ENCODE assay signal across 7 mouse cellular contexts in the genomic region with DNA sequence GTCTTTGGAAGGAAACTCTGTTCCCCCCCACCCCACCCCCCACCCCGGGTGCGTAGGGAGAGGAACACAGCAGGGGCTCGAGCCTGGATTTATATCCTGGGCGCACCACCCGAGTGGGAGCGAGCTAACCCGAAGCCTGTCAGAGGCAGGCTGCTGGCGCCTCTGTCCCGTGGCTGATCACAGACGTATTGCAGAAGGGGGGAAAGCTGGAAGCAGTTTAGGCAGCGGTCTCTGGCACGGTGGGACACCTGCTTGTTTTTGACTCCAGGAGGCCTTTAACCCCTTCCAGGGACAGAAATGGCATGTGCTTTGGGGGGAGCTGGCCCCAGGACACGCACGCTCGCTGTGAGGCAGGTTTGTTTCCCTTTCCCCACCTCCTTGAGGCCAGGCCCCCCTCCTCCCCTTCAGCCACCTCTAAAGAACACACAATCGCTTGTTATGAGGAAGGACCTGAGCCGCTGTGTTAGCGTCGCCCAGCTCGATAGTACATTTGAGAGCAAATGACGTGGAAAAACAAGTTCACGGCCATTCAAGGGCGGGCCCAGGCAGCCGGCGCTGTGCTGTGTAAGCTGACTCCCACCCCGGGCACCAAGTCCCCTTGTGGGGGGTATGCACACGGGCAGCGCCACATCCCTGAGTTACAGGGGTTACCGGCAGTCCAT. TPM values are rescaled to one million over a fixed set of nuclear protein-coding genes. Genes with fewer than 3 reads are reported as not detected.
A peak's percentile ranks its signal among the peaks of the same experiment; 100 is the strongest.
DNase-seq lines count a peak whose midpoint lies in the region; ATAC-seq and TF ChIP-seq lines count a peak whose summit lies in the region.

No protein-coding gene starts in this region.

- no peak for TF ChIP-seq POLR2A in ES-Bruce4 (IDR thresholded peaks at IDR 0.05; ENCODE audit: insufficient read depth, low read length)

- TF ChIP-seq CTCF in ES-Bruce4 (IDR thresholded peaks at IDR 0.05; ENCODE audit: low read depth, low read length), result no peak

- H3K27me3 ChIP-seq in ES-Bruce4 (ENCODE audit: control insufficient read depth, insufficient read depth, low read length, poor library complexity, severe bottlenecking), result no peaks in the 10 kb centered on the region
- H3K27me3 ChIP-seq in kidney, embryonic 15.5 days, result peaks cover 10% of the 10 kb centered on the region

- no peaks in the 10 kb centered on the region for H3K4me1 ChIP-seq in ES-Bruce4 (ENCODE audit: control insufficient read depth, insufficient read depth, low read length)
- H3K4me1 ChIP-seq in kidney, embryonic 15.5 days, result peaks cover 50% of the 10 kb centered on the region

- peak overlapping the region; percentile 12 for H3K4me3 ChIP-seq in ES-Bruce4 (ENCODE audit: low read depth, low read length)
- peak overlapping the region; percentile 31 for H3K4me3 ChIP-seq in kidney, embryonic 15.5 days (replicated peaks)

- H3K27ac ChIP-seq in ES-Bruce4 (ENCODE audit: insufficient read depth, low read length), result no peak overlapping the region
- peak overlapping the region; percentile 71 for H3K27ac ChIP-seq in kidney, embryonic 15.5 days

- peak; percentile 26 for DNase-seq in R1 (ENCODE audit: low read depth, low spot score)
- DNase-seq in gastrocnemius, postnatal 10 days, result peak; percentile 48
- DNase-seq in c-Kit-positive CD71-positive TER-119-positive erythroid progenitor cells, embryonic 14.5 days (ENCODE audit: low spot score), result no peak
- no peak for DNase-seq in cerebellum, postnatal 25 days

- peak overlapping the region; percentile 68 for H3K4me2 ChIP-seq in kidney, embryonic 15.5 days

- ATAC-seq in kidney, embryonic 15.5 days (replicated peaks; ENCODE audit: low FRiP score), result peak; percentile 72
- peak; percentile 58 for ATAC-seq in megakaryocyte-erythroid progenitor cell, adult 5-6 weeks (replicated peaks; ENCODE audit: low FRiP score, low TSS enrichment, poor library complexity, severe bottlenecking)

- H3K9ac ChIP-seq in ES-Bruce4 (ENCODE audit: low read depth, poor library complexity, severe bottlenecking), result no peak overlapping the region
- H3K9ac ChIP-seq in kidney, embryonic 15.5 days, result peak overlapping the region; percentile 21; the same call in 1 of the 2 replicates

- WGBS in kidney, embryonic 15.5 days, result 3% methylated on average over 29 of the region's 29 CpGs

- no peaks in the 10 kb centered on the region for H3K9me3 ChIP-seq in ES-Bruce4 (replicated peaks; ENCODE audit: control insufficient read depth, insufficient read depth, low read length, poor library complexity, severe bottlenecking)
- H3K9me3 ChIP-seq in kidney, embryonic 15.5 days (replicated peaks), result no peaks in the 10 kb centered on the region

- no peaks in the 10 kb centered on the region for H3K36me3 ChIP-seq in ES-Bruce4 (ENCODE audit: control insufficient read depth, insufficient read depth, low read length, poor library complexity, severe bottlenecking)
- no peaks in the 10 kb centered on the region for H3K36me3 ChIP-seq in kidney, embryonic 15.5 days

- no peak for TF ChIP-seq EP300 in ES-Bruce4 (IDR thresholded peaks at IDR 0.05; ENCODE audit: insufficient read depth, low read depth, low read length)

RNA-seq across cellular contexts. Expression of a gene that starts 2.9 kb away (rescaled TPM):
- 0.16 TPM in 1 of 2 replicates, not detected in the other for polyA plus RNA-seq in ES-Bruce4 (2011; ENCODE audit: insufficient read depth, insufficient read length, low read depth, missing spikeins)
- total RNA-seq in gastrocnemius, postnatal 10 days (2021), result 1 to 10 TPM; 1.9 to 2.6 TPM
- 2.4 and 3.4 TPM in 2 replicates for polyA plus RNA-seq in kidney, embryonic 15.5 days (2015; fragmentation: Nextera tagmentation; extraction: Ambion mirVana)
- total RNA-seq in megakaryocyte-erythroid progenitor cell, adult 5-6 weeks (2014; fragmentation: Nextera tagmentation), result 0.61 and 0.87 TPM in 2 replicates
- total RNA-seq in megakaryocyte-erythroid progenitor cell, adult 5-6 weeks (2017), result 0.50 TPM in 1 of 2 replicates, not detected in the other

RNA-seq across cellular contexts. Expression of a gene that starts 31.6 kb away (rescaled TPM):
- polyA plus RNA-seq in ES-Bruce4 (2011; ENCODE audit: insufficient read depth, insufficient read length, low read depth, missing spikeins), result 20.0 and 21.2 TPM in 2 replicates
- 100 to 1,000 TPM in 1 of 2 experiments, 10 to 100 TPM in 1; 85.6 to 102 TPM for total RNA-seq in gastrocnemius, postnatal 10 days (2021)
- polyA plus RNA-seq in kidney, embryonic 15.5 days (2015; fragmentation: Nextera tagmentation; extraction: Ambion mirVana), result 36.6 and 40.8 TPM in 2 replicates
- 5.1 and 8.7 TPM in 2 replicates for total RNA-seq in megakaryocyte-erythroid progenitor cell, adult 5-6 weeks (2014; fragmentation: Nextera tagmentation)
- total RNA-seq in megakaryocyte-erythroid progenitor cell, adult 5-6 weeks (2017), result 4.4 and 7.8 TPM in 2 replicates

RNA-seq across cellular contexts. Expression of a gene that starts 38.8 kb away (rescaled TPM):
- polyA plus RNA-seq in ES-Bruce4 (2011; ENCODE audit: insufficient read depth, insufficient read length, low read depth, missing spikeins), result not detected in 2 replicates
- not detected for total RNA-seq in gastrocnemius, postnatal 10 days (2021)
- not detected in 2 replicates for polyA plus RNA-seq in kidney, embryonic 15.5 days (2015; fragmentation: Nextera tagmentation; extraction: Ambion mirVana)
- not detected in 2 replicates for total RNA-seq in megakaryocyte-erythroid progenitor cell, adult 5-6 weeks (2014; fragmentation: Nextera tagmentation)
- not detected in 2 replicates for total RNA-seq in megakaryocyte-erythroid progenitor cell, adult 5-6 weeks (2017)

Comparison
In these comparisons a context has a peak if more than half of its experiments do, and no peak if none do; other contexts are left out.
1. DNase-seq: peak in R1 (single experiment) and gastrocnemius, postnatal 10 days (single experiment); none in c-Kit-positive CD71-positive TER-119-positive erythroid progenitor cells, embryonic 14.5 days (single experiment) and cerebellum, postnatal 25 days (0 of 2).
2. RNA of a gene that starts 31.6 kb away (total RNA-seq): 85.6 to 102 TPM in gastrocnemius, postnatal 10 days; 4.4 to 8.7 TPM in megakaryocyte-erythroid progenitor cell, adult 5-6 weeks; every median in the first group is over 4 times any median in the second.